Mouse (Mus musculus): ENCODE results near the gene Cherp. TPM values are rescaled to one million over a fixed set of nuclear protein-coding genes. Genes with fewer than 3 reads are reported as not detected.

The Cherp gene
- total RNA-seq, 2 experiments from 2014 or later, result 14.8 to 52.4 TPM

GRCm38 (mm10) chr8:72487014-72487413, 12.0 kb upstream of the Cherp start:
- no peak for ATAC-seq (replicated peaks; ENCODE audit: low FRiP score, poor library complexity, severe bottlenecking)

GRCm38 (mm10) chr8:72485456-72486199, 10.6 kb upstream of the Cherp start:
- ATAC-seq (replicated peaks; ENCODE audit: low FRiP score, poor library complexity, severe bottlenecking), result no peak

GRCm38 (mm10) chr8:72470684-72471083, 4.3 kb downstream of the Cherp start:
- no peak for ATAC-seq (replicated peaks; ENCODE audit: low FRiP score, poor library complexity, severe bottlenecking)

GRCm38 (mm10) chr8:72469984-72470383, 5.0 kb downstream of the Cherp start:
- ATAC-seq (replicated peaks; ENCODE audit: low FRiP score, poor library complexity, severe bottlenecking), result no peak

- ATAC-seq (replicated peaks; ENCODE audit: low FRiP score, poor library complexity, severe bottlenecking), result no peak
Measured at GRCm38 (mm10) chr8:72469243-72469642, 5.8 kb downstream of the Cherp start.

- ATAC-seq (replicated peaks; ENCODE audit: low FRiP score, poor library complexity, severe bottlenecking), result no peak
Measured at GRCm38 (mm10) chr8:72464211-72464610, 10.8 kb downstream of the Cherp start.

GRCm38 (mm10) chr8:72459881-72460533, 15.0 kb downstream of the Cherp start:
- no peak for ATAC-seq (replicated peaks; ENCODE audit: low FRiP score, poor library complexity, severe bottlenecking)

- ATAC-seq (replicated peaks; ENCODE audit: low FRiP score, poor library complexity, severe bottlenecking), result no peak
Measured at GRCm38 (mm10) chr8:72458457-72458856, 16.6 kb downstream of the Cherp start.

GRCm38 (mm10) chr8:72457806-72458205, 17.2 kb downstream of the Cherp start:
- ATAC-seq (replicated peaks; ENCODE audit: low FRiP score, poor library complexity, severe bottlenecking), result no peak

- ATAC-seq (replicated peaks; ENCODE audit: low FRiP score, poor library complexity, severe bottlenecking), result no peak
Measured at GRCm38 (mm10) chr8:72455317-72455716, 19.7 kb downstream of the Cherp start.

- ATAC-seq (replicated peaks; ENCODE audit: low FRiP score, poor library complexity, severe bottlenecking), result no peak
Measured at GRCm38 (mm10) chr8:72453904-72454303, 21.1 kb downstream of the Cherp start.

GRCm38 (mm10) chr8:72451516-72451915, 23.5 kb downstream of the Cherp start:
- no peak for ATAC-seq (replicated peaks; ENCODE audit: low FRiP score, poor library complexity, severe bottlenecking)

- no peak for ATAC-seq (replicated peaks; ENCODE audit: low FRiP score, poor library complexity, severe bottlenecking)
Measured at GRCm38 (mm10) chr8:72445071-72445470, 30.0 kb downstream of the Cherp start.

GRCm38 (mm10) chr8:72443994-72444350, 31.1 kb downstream of the Cherp start:
- peak; percentile 46 for ATAC-seq (replicated peaks; ENCODE audit: low FRiP score, poor library complexity, severe bottlenecking)

GRCm38 (mm10) chr8:72443338-72443993, 31.6 kb downstream of the Cherp start, which contains the start of the genes Calr3 and 1700030K09Rik:
Gene Calr3, minus strand, starts transcription at chr8:72443870.
Gene 1700030K09Rik, plus strand, starts transcription at chr8:72443880.
- peak; percentile 100 for ATAC-seq (replicated peaks; ENCODE audit: low FRiP score, poor library complexity, severe bottlenecking)

- ATAC-seq (replicated peaks; ENCODE audit: low FRiP score, poor library complexity, severe bottlenecking), result no peak
Measured at GRCm38 (mm10) chr8:72438248-72439015, 36.6 kb downstream of the Cherp start.

- ATAC-seq (replicated peaks; ENCODE audit: low FRiP score, poor library complexity, severe bottlenecking), result peak; percentile 92
Measured at GRCm38 (mm10) chr8:72434952-72435351, 40.1 kb downstream of the Cherp start.

GRCm38 (mm10) chr8:72429676-72430075, 45.4 kb downstream of the Cherp start:
- ATAC-seq (replicated peaks; ENCODE audit: low FRiP score, poor library complexity, severe bottlenecking), result no peak

- ATAC-seq (replicated peaks; ENCODE audit: low FRiP score, poor library complexity, severe bottlenecking), result no peak
Measured at GRCm38 (mm10) chr8:72422926-72423325, 52.1 kb downstream of the Cherp start.

All from erythroid progenitor cell, adult 5-6 weeks (primary cell).